Mouse (Mus musculus): ENCODE measurements at regions not wholly inside any gene's neighbourhood (a gene's known extent, or its start where the extent isn't known, plus 50 kb on each side); places are given as distances from the start of the nearest gene placed in this dataset.
"Not testable (repeated sequence)": the region's sequence is repeated elsewhere in the genome, so short reads cannot be mapped to it uniquely, and the experiment has no call there.

DNA sequence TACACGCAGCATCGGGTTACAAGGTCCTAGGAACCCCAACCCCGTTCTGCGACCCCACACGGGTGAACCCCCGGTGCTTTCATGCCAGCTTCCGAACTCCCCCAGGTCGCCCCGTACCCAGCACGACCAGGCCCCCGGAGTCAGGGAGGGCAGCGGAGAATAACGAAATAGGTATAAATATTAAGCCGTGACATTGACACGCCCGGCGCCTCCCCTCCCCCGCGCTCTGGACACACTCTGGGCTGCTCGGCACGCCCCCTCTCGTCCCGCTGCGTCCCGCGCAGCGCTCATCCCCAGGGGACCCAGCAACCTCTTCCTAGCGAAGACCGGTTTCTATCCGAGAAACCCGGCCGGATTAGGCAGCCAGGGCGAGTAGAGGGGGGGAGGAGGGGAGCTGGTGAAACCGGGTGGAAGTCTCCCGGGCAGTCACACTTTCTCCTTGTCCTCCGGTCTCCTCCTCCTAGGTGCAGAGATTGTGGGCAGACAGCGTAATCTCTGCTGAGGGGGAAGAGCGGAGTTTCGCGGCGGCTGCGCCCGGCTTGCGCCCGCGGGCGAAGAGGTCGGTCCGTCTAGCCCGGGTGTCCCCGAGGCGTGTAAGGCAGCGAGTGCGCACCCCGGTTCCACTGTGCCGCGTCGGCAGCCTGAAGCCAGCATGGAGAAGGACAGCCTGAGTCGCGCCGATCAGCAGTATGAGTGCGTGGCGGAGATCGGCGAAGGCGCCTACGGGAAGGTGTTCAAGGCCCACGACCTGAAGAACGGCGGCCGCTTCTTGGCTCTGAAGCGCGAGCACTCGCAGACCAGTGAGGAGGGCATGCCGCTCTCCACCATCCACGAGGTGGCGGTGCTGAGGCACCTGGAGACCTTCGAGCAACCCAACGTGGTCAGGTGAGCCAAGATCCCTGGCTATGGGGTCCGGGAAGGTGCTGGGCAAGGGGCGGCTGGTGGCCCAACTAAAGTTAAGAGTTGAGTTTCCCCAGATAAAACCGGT lies 177.1 kb upstream of the Gdi2 start:
- 1% methylated on average over 82 of the region's 82 CpGs for WGBS
- H3K27me3 ChIP-seq (replicated peaks; ENCODE audit: control insufficient read depth, insufficient read depth, low read length), result peaks cover 32% of the 10 kb centered on the region
- H3K9me3 ChIP-seq (ENCODE audit: control insufficient read depth), result no peaks in the 10 kb centered on the region
- peak; percentile 84 for TF ChIP-seq CTCF (IDR thresholded peaks at IDR 0.05; ENCODE audit: low read depth)
- H3K4me2 ChIP-seq (replicated peaks; ENCODE audit: low read depth), result peak overlapping the region; percentile 99
- H3K4me1 ChIP-seq (replicated peaks; ENCODE audit: control insufficient read depth, insufficient read depth, low read length), result no peaks in the 10 kb centered on the region
- ATAC-seq, result peak; percentile 83
- no peaks in the 10 kb centered on the region for H3K36me3 ChIP-seq (ENCODE audit: control insufficient read depth, insufficient read depth)
- 0 out of 2 replicates have a peak overlapping the region, but pooled peaks have one; percentile 17 for H3K9ac ChIP-seq (ENCODE audit: low read depth, low read length)
- H3K27ac ChIP-seq (ENCODE audit: low read depth, low read length), result no peak overlapping the region
- H3K4me3 ChIP-seq (ENCODE audit: low read depth, low read length), result peak overlapping the region; percentile 62

DNA sequence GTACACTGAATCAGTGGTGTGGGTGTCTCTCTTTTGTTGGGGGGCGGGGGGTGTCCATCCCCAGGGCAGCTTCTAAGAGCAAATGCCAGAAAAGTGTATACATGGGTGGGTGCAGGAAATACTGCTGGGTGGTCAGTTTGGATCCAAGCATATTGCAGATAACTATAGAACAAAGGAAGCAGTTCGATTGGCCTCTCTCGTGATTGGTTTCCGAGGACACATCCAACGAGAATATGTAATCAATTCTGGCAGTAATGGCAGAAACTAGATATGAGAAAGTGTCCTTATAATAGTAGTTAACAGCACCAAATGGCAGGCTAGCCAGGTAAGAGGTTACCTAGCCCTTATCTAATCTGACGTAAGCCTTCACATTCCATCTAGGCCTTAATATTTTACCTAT lies 165.2 kb upstream of the Gdi2 start:
- Histone ChIP-seq H3K4me3 (ENCODE audit: low read depth, low read length) (no peak overlapping the region), H3K9me3 (ENCODE audit: control insufficient read depth) (no peaks in the 10 kb centered on the region), H3K27ac (ENCODE audit: low read depth, low read length) (no peak overlapping the region), H3K9ac (ENCODE audit: low read depth, low read length) (no peak overlapping the region), H3K4me1 (replicated peaks; ENCODE audit: control insufficient read depth, insufficient read depth, low read length) (no peaks in the 10 kb centered on the region), H3K27me3 (replicated peaks; ENCODE audit: control insufficient read depth, insufficient read depth, low read length) (no peaks in the 10 kb centered on the region), H3K36me3 (ENCODE audit: control insufficient read depth, insufficient read depth) (no peaks in the 10 kb centered on the region), H3K4me2 (replicated peaks; ENCODE audit: low read depth) (no peak overlapping the region)
- WGBS, result 66% methylated on average over 6 of the region's 6 CpGs
- no peak for ATAC-seq
- no peak for TF ChIP-seq CTCF (IDR thresholded peaks at IDR 0.05; ENCODE audit: low read depth)

DNA sequence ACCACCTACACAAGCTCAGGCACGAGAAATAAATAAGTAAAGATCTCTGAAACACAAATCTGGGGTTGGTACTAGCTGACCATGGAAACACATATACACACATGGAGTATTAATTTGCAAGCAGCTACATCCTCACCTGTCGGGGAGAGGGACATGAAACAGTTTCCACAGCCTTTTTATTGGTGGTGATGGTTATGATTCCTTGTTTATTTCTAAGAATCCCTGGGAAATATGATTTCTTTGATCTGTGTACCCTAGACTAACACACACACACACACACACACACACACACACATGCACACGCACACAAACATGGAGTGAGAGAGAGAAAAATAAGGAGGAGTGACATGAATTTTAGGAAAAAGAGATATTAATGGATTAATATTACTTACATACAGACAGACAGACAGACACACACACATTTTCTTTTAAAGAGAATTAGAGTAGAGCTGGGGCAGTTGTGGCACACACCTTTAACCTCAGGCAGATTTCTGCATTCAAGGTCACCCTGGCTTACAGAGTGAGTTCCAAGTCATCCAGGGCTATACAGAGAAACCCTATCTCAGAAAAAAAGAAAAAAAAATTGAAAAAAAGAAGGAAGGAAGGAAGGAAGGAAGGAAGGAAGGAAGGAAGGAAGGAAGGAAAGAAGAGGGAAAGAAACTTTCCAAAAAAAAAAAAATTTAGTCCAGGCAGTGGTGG lies 164.2 kb upstream of the Gdi2 start:
- not testable (repeated sequence) for H3K27ac ChIP-seq (ENCODE audit: low read depth, low read length); H3K27me3 ChIP-seq (replicated peaks; ENCODE audit: control insufficient read depth, insufficient read depth, low read length); H3K36me3 ChIP-seq (ENCODE audit: control insufficient read depth, insufficient read depth); H3K4me1 ChIP-seq (replicated peaks; ENCODE audit: control insufficient read depth, insufficient read depth, low read length); ATAC-seq; H3K4me2 ChIP-seq (replicated peaks; ENCODE audit: low read depth); H3K4me3 ChIP-seq (ENCODE audit: low read depth, low read length); H3K9me3 ChIP-seq (ENCODE audit: control insufficient read depth); H3K9ac ChIP-seq (ENCODE audit: low read depth, low read length)
- WGBS, result 50% methylated on average over 3 of the region's 3 CpGs

DNA sequence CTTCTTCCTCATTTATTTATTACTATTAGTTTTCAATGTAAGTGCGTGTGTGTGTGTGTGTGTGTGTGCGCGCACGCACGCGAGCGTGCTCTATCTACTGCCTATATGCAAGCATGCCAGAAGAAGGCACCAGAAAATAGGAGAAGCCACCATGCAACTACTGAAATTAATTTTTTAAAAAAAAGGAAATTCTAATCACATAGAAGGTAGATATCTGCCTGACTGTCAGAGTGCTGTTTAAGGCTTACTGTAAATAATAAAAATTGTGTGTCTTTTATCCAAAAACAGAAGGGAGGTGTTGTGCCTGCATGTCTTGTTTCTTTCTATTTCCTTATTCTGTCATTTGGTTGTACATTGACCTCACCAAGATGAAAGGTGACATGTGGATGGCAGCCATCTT lies 163.1 kb upstream of the Gdi2 start:
- Histone ChIP-seq H3K27me3 (replicated peaks; ENCODE audit: control insufficient read depth, insufficient read depth, low read length) (no peaks in the 10 kb centered on the region), H3K36me3 (ENCODE audit: control insufficient read depth, insufficient read depth) (no peaks in the 10 kb centered on the region), H3K27ac (ENCODE audit: low read depth, low read length) (no peak overlapping the region), H3K9me3 (ENCODE audit: control insufficient read depth) (no peaks in the 10 kb centered on the region), H3K4me2 (replicated peaks; ENCODE audit: low read depth) (no peak overlapping the region), H3K4me3 (ENCODE audit: low read depth, low read length) (no peak overlapping the region), H3K9ac (ENCODE audit: low read depth, low read length) (no peak overlapping the region), H3K4me1 (replicated peaks; ENCODE audit: control insufficient read depth, insufficient read depth, low read length) (no peaks in the 10 kb centered on the region)
- ATAC-seq, result no peak
- TF ChIP-seq CTCF (IDR thresholded peaks at IDR 0.05; ENCODE audit: low read depth), result no peak
- 97% methylated on average over 7 of the region's 7 CpGs for WGBS

DNA sequence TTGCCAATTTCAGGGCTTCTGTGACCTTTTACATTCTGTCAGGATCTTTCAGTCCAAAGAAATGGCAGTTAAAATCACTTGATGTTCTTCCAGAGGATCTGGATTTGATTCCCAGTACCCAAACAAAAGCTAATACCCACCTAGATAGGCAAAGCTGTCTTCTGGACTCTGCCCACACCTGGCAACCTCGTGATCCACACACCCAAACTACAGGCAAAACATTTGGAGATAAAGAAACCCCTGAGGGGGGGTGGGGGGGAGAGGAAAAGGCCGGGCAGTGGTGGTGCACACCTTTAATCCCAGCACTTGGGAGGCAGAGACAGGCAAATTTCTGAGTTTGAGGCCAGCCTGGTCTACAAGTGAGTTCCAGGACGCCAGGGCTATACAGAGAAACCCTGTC lies 160.1 kb upstream of the Gdi2 start:
- not testable (repeated sequence) for H3K27me3 ChIP-seq (replicated peaks; ENCODE audit: control insufficient read depth, insufficient read depth, low read length); H3K4me1 ChIP-seq (replicated peaks; ENCODE audit: control insufficient read depth, insufficient read depth, low read length); H3K27ac ChIP-seq (ENCODE audit: low read depth, low read length); H3K9ac ChIP-seq (ENCODE audit: low read depth, low read length); H3K9me3 ChIP-seq (ENCODE audit: control insufficient read depth); ATAC-seq; H3K4me3 ChIP-seq (ENCODE audit: low read depth, low read length); H3K4me2 ChIP-seq (replicated peaks; ENCODE audit: low read depth); H3K36me3 ChIP-seq (ENCODE audit: control insufficient read depth, insufficient read depth)
- WGBS, result 67% methylated on average over 3 of the region's 3 CpGs

DNA sequence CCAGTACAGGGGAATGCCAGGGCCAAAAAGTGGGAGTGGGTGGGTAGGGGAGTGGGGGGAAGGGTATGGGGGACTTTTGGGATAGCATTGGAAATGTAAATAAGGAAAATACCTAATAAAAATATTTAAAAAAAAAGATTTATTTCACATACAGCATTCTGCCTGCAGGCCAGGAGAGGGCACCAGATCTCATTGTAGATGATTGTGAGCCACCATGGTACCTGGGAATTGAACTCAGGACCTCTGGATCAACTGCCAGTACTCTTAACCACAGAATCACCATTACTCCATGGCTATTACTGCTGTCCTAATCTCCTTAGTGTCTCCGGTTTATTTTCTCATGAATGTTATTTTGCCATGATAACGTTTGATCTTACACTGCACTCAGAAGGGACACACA lies 132.1 kb upstream of the Gdi2 start:
- H3K9ac ChIP-seq (ENCODE audit: low read depth, low read length); ATAC-seq; H3K9me3 ChIP-seq (ENCODE audit: control insufficient read depth); H3K36me3 ChIP-seq (ENCODE audit: control insufficient read depth, insufficient read depth); H3K27ac ChIP-seq (ENCODE audit: low read depth, low read length); H3K4me1 ChIP-seq (replicated peaks; ENCODE audit: control insufficient read depth, insufficient read depth, low read length); H3K27me3 ChIP-seq (replicated peaks; ENCODE audit: control insufficient read depth, insufficient read depth, low read length); H3K4me3 ChIP-seq (ENCODE audit: low read depth, low read length); H3K4me2 ChIP-seq (replicated peaks; ENCODE audit: low read depth): not testable (repeated sequence)
- WGBS, result 95% methylated on average over 2 of the region's 2 CpGs
- peak; percentile 44 for TF ChIP-seq CTCF (IDR thresholded peaks at IDR 0.05; ENCODE audit: low read depth)
